Mouse (Mus musculus) brain, embryonic 14.5 days (tissue): ENCODE measurements around the gene Sorcs2.

Experiments
- CTCF ChIP-seq: fragments of 200-500 bp; IDR thresholded peaks from 2 replicates; pipeline ENCODE4 v1.5.1; 2012; ENCODE audit warnings: inconsistent platforms, mild to moderate bottlenecking, moderate library complexity, borderline replicate concordance; ENCODE audit not compliant: insufficient read depth, insufficient read length; ENCODE audit errors: extremely low read depth
- POLR2A ChIP-seq: fragments of 200-500 bp; IDR thresholded peaks from 2 replicates; pipeline ENCODE4 v1.6.1; 2012; ENCODE audit warnings: mild to moderate bottlenecking, inconsistent platforms, borderline replicate concordance; ENCODE audit not compliant: poor library complexity, insufficient read depth, insufficient read length, severe bottlenecking; ENCODE audit errors: extremely low read depth

DNA sequence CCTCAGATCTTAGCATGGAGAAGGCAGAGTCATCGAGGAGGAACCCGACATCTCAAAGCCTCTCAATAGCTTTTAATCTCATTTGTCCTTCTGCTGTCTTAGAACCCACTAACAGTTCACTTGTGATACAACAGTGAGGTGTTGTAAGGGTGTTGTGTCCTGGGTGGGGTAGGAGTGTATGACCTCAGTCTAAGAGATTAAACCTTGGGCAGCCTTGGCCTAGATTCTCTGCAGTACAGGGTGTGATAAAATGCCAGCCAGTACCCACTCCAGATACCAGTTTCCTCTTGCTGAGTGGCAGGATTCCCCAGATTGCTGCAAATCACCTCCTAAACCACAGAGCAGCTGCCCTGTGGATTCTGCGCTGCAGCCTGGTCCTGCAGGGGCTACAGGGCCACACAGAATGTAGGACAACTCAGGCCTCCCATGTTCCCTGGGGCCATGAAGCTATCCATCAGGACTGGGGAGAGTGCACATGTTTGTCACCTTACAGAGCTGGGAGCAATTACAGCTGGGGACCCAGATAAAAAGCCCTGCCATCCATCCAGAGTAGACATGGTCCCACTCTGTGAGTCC is 130.7 kb downstream of the Sorcs2 start:
- TF ChIP-seq CTCF (no peak), POLR2A (no peak)
